Mouse (Mus musculus): ENCODE data around the gene Cmss1. TPM values are rescaled to one million over a fixed set of nuclear protein-coding genes. Genes with fewer than 3 reads are reported as not detected.
A peak's percentile ranks its signal among the peaks of the same experiment; 100 is the strongest.

Cmss1 gene
- polyA plus RNA-seq, 1 experiment from 2014 or later, result 58.1 TPM

DNA sequence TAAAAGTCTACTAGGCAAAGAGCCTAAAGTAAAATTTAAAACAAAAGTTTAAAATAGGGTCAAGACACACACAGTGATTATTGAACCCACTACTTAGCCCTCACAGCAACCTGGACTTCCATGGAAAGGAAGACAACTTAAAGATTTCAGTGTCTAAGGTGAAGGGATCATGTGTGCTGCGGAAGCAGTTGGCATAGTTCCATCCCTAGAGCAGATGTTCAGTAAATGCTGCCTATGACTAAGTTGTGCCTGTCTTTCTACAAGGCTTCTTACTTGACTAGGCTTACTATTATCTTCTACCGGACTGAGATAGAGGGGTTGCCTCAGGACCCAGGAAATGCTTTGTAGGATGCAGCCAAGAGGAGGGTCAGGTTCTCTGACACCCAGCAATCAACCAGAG is 50.4 kb downstream of the Cmss1 start:
- Histone ChIP-seq H3K9me3 (no peaks in the 10 kb centered on the region), H3K36me3 (0 out of 2 replicates have a peak, but pooled peaks cover 2% of the 10 kb centered on the region)
- 95% methylated on average over 2 of the region's 2 CpGs for WGBS

GRCm38 (mm10) chr16:57555667-57556066 is 51.0 kb downstream of the Cmss1 start:
- no peaks in the 10 kb centered on the region for H3K9me3 ChIP-seq
- peaks cover 30% of the 10 kb centered on the region for H3K4me1 ChIP-seq (replicated peaks)
- no peak overlapping the region for H3K9ac ChIP-seq (replicated peaks)
- ATAC-seq (ENCODE audit: insufficient number of reproducible peaks, insufficient read depth, low FRiP score, low TSS enrichment, low read depth), result no peak
- H3K27me3 ChIP-seq, result no peaks in the 10 kb centered on the region
- H3K36me3 ChIP-seq, result 0 out of 2 replicates have a peak, but pooled peaks cover 2% of the 10 kb centered on the region
- H3K4me2 ChIP-seq, result no peak overlapping the region
- WGBS, result 82% methylated on average over 4 of the region's 4 CpGs
- no peak overlapping the region for H3K4me3 ChIP-seq (replicated peaks)
- no peak overlapping the region for H3K27ac ChIP-seq

More for the DNA sequence above, 50.4 kb downstream of the Cmss1 start:
- no peak overlapping the region for H3K4me3 ChIP-seq (replicated peaks)
- no peak overlapping the region for H3K27ac ChIP-seq
- no peak overlapping the region for H3K4me2 ChIP-seq
- H3K27me3 ChIP-seq, result no peaks in the 10 kb centered on the region
- ATAC-seq (ENCODE audit: insufficient number of reproducible peaks, insufficient read depth, low FRiP score, low TSS enrichment, low read depth), result no peak
- H3K4me1 ChIP-seq (replicated peaks), result peaks cover 27% of the 10 kb centered on the region
- H3K9ac ChIP-seq (replicated peaks), result no peak overlapping the region

- Histone ChIP-seq H3K4me1 (replicated peaks) (peaks cover 31% of the 10 kb centered on the region), H3K27ac (no peak overlapping the region), H3K36me3 (0 out of 2 replicates have a peak, but pooled peaks cover 2% of the 10 kb centered on the region), H3K4me3 (replicated peaks) (no peak overlapping the region), H3K4me2 (no peak overlapping the region), H3K9ac (replicated peaks) (no peak overlapping the region), H3K9me3 (no peaks in the 10 kb centered on the region), H3K27me3 (no peaks in the 10 kb centered on the region)
- no peak for ATAC-seq (ENCODE audit: insufficient number of reproducible peaks, insufficient read depth, low FRiP score, low TSS enrichment, low read depth)
- 90% methylated on average over 6 of the region's 6 CpGs for WGBS
These were observed 51.7 kb downstream of the Cmss1 start for GRCm38 (mm10) chr16:57554886-57555400.

GRCm38 (mm10) chr16:57553235-57553634 is 53.4 kb downstream of the Cmss1 start:
- H3K9me3 ChIP-seq, result no peaks in the 10 kb centered on the region
- no peaks in the 10 kb centered on the region for H3K27me3 ChIP-seq
- H3K9ac ChIP-seq (replicated peaks), result no peak overlapping the region
- ATAC-seq (ENCODE audit: insufficient number of reproducible peaks, insufficient read depth, low FRiP score, low TSS enrichment, low read depth), result no peak
- H3K36me3 ChIP-seq, result 0 out of 2 replicates have a peak, but pooled peaks cover 2% of the 10 kb centered on the region
- H3K4me2 ChIP-seq, result no peak overlapping the region
- H3K27ac ChIP-seq, result no peak overlapping the region
- peaks cover 31% of the 10 kb centered on the region for H3K4me1 ChIP-seq (replicated peaks)
- H3K4me3 ChIP-seq (replicated peaks), result no peak overlapping the region

- Histone ChIP-seq H3K9me3 (no peaks in the 10 kb centered on the region), H3K27me3 (no peaks in the 10 kb centered on the region), H3K4me3 (replicated peaks) (no peak overlapping the region), H3K4me2 (no peak overlapping the region), H3K4me1 (replicated peaks) (peaks cover 34% of the 10 kb centered on the region), H3K27ac (no peak overlapping the region), H3K36me3 (0 out of 2 replicates have a peak, but pooled peaks cover 2% of the 10 kb centered on the region), H3K9ac (replicated peaks) (no peak overlapping the region)
- 81% methylated on average over 5 of the region's 5 CpGs for WGBS
- ATAC-seq (ENCODE audit: insufficient number of reproducible peaks, insufficient read depth, low FRiP score, low TSS enrichment, low read depth), result no peak
These were observed 54.0 kb downstream of the Cmss1 start for GRCm38 (mm10) chr16:57552709-57553108.

DNA sequence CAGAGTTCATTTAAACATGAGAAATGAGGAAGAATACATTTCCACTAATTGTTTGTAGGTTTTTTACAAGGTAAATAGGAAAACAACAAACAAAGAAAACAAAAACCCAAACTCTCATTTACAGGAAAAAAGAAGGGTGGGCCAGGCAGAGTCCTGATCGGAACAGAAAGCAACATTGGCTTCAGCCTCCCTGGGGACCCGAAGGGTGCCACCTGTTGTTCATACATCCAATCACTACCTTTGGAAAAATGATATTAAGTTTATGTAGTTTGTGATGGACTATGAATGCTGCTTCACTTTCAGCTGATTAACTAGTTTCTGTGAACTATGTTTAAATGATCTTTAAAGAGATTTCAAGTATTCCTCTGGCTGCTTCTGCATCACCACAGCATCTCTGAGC is 55.0 kb downstream of the Cmss1 start:
- H3K9me3 ChIP-seq, result no peaks in the 10 kb centered on the region
- no peak for ATAC-seq (ENCODE audit: insufficient number of reproducible peaks, insufficient read depth, low FRiP score, low TSS enrichment, low read depth)
- no peaks in the 10 kb centered on the region for H3K27me3 ChIP-seq
- no peak overlapping the region for H3K27ac ChIP-seq
- peak overlapping the region; percentile 79 for H3K4me2 ChIP-seq
- 0 out of 2 replicates have a peak, but pooled peaks cover 2% of the 10 kb centered on the region for H3K36me3 ChIP-seq
- no peak overlapping the region for H3K4me3 ChIP-seq (replicated peaks)
- H3K4me1 ChIP-seq (replicated peaks), result peaks cover 33% of the 10 kb centered on the region
- H3K9ac ChIP-seq (replicated peaks), result no peak overlapping the region
- 72% methylated on average over 2 of the region's 2 CpGs for WGBS

DNA sequence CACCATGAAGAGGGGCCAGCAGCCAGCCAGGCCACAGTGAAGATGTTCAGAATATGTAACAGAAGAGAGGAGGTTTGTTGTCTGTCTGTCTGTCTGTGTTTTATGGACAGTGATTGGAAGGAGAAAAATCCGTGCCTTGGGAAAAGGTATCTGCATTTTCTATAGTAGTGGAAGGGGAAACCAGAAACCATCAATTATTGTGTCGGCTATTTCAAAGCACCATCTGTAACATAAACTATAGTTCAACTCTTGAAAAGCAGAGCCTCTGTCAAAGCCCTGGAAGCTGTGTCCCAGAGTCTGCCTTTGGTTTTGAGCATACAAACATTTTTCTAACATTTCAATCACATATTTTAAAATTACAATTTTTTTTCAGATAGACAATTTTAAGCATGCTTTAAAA is 55.8 kb downstream of the Cmss1 start:
- Histone ChIP-seq H3K9ac (replicated peaks) (0 out of 2 replicates have a peak overlapping the region, but pooled peaks have one; percentile 34), H3K27me3 (no peaks in the 10 kb centered on the region), H3K27ac (no peak overlapping the region), H3K4me2 (peak overlapping the region; percentile 79), H3K4me3 (replicated peaks) (peak overlapping the region; percentile 31), H3K36me3 (0 out of 2 replicates have a peak, but pooled peaks cover 2% of the 10 kb centered on the region), H3K4me1 (replicated peaks) (peaks cover 28% of the 10 kb centered on the region), H3K9me3 (no peaks in the 10 kb centered on the region)
- 6% methylated on average over 2 of the region's 2 CpGs for WGBS
- no peak for ATAC-seq (ENCODE audit: insufficient number of reproducible peaks, insufficient read depth, low FRiP score, low TSS enrichment, low read depth)

DNA sequence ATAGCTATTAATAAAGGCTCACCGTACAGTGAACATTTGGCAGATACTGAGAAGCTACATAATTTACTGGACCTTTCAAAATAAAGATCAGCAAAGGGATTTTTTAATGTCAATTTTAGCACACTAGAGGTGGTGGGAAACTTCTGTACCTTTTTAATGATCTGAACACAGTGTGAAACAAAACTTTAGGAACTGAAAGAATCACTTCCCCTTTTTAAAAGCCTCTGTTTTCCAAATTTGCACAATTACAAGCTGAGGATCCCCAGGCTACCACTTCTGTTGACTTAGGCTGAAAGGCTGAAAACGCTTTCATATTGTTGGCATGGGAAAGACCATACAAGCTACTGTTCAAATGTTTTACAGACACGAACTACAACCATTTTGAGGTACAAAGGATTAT is 56.6 kb downstream of the Cmss1 start:
- 40% methylated on average over 3 of the region's 3 CpGs for WGBS
- Histone ChIP-seq H3K4me2 (peak overlapping the region; percentile 79), H3K36me3 (0 out of 2 replicates have a peak, but pooled peaks cover 2% of the 10 kb centered on the region), H3K27ac (no peak overlapping the region), H3K9ac (replicated peaks) (no peak overlapping the region), H3K9me3 (no peaks in the 10 kb centered on the region), H3K27me3 (no peaks in the 10 kb centered on the region), H3K4me3 (replicated peaks) (peak overlapping the region; percentile 79), H3K4me1 (replicated peaks) (peaks cover 30% of the 10 kb centered on the region)
- no peak for ATAC-seq (ENCODE audit: insufficient number of reproducible peaks, insufficient read depth, low FRiP score, low TSS enrichment, low read depth)

GRCm38 (mm10) chr16:57549061-57550037 is 57.3 kb downstream of the Cmss1 start:
- H3K36me3 ChIP-seq, result 0 out of 2 replicates have a peak, but pooled peaks cover 2% of the 10 kb centered on the region
- H3K9me3 ChIP-seq, result no peaks in the 10 kb centered on the region
- peak overlapping the region; percentile 79 for H3K4me3 ChIP-seq (replicated peaks)
- peaks cover 30% of the 10 kb centered on the region for H3K4me1 ChIP-seq (replicated peaks)
- ATAC-seq (ENCODE audit: insufficient number of reproducible peaks, insufficient read depth, low FRiP score, low TSS enrichment, low read depth), result peak; percentile 94
- H3K4me2 ChIP-seq, result peak overlapping the region; percentile 79
- 2% methylated on average over 64 of the region's 64 CpGs for WGBS
- H3K9ac ChIP-seq (replicated peaks), result peak overlapping the region; percentile 96
- H3K27ac ChIP-seq, result peak overlapping the region; percentile 86
- no peaks in the 10 kb centered on the region for H3K27me3 ChIP-seq

GRCm38 (mm10) chr16:57548608-57549007 is 58.1 kb downstream of the Cmss1 start:
- Histone ChIP-seq H3K4me1 (replicated peaks) (peaks cover 29% of the 10 kb centered on the region), H3K4me2 (peak overlapping the region; percentile 79), H3K4me3 (replicated peaks) (peak overlapping the region; percentile 79), H3K9me3 (no peaks in the 10 kb centered on the region), H3K9ac (replicated peaks) (peak overlapping the region; percentile 96), H3K27me3 (no peaks in the 10 kb centered on the region), H3K27ac (peak overlapping the region; percentile 86), H3K36me3 (no peaks in the 10 kb centered on the region)
- WGBS, result 47% methylated on average over 2 of the region's 2 CpGs
- ATAC-seq (ENCODE audit: insufficient number of reproducible peaks, insufficient read depth, low FRiP score, low TSS enrichment, low read depth), result no peak

DNA sequence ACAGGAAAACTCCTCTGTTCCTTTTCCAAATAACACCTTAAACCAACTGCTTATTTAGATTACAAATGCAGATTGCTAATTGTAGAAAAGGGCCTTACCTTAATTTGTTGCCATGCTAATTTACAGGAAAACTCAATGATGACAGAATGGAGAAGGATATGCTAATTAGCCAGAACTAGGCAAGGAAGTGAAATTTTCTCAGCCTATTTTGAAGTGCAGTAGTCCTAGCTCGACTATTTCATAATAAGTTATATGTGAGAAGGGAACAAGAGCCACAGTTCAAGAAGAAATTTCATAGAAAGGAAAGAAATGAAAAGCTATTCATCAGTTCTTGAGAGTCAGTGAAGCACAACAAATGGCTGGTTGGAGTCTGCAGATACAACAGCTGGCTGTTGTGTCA is 60.3 kb downstream of the Cmss1 start:
- no peak for ATAC-seq (ENCODE audit: insufficient number of reproducible peaks, insufficient read depth, low FRiP score, low TSS enrichment, low read depth)
- no peak overlapping the region for H3K4me3 ChIP-seq (replicated peaks)
- H3K27me3 ChIP-seq, result no peaks in the 10 kb centered on the region
- no peak overlapping the region for H3K9ac ChIP-seq (replicated peaks)
- peaks cover 10% of the 10 kb centered on the region; the same call in 1 of the 2 replicates for H3K4me1 ChIP-seq (replicated peaks)
- H3K4me2 ChIP-seq, result no peak overlapping the region
- no peak overlapping the region for H3K27ac ChIP-seq
- H3K9me3 ChIP-seq, result no peaks in the 10 kb centered on the region
- no peaks in the 10 kb centered on the region for H3K36me3 ChIP-seq
- 68% methylated on average over 1 of the region's 1 CpGs for WGBS
